Mouse (Mus musculus) myocyte (in vitro differentiated cells): ENCODE data around the gene Ppp3ca. TPM values are rescaled to one million over a fixed set of nuclear protein-coding genes. Genes with fewer than 3 reads are reported as not detected.

ENCODE experiments used
- H3K27me3 ChIP-seq: one replicate; pipeline ENCODE4 v1.6.1; 2011; ENCODE audit not compliant: control insufficient read depth, insufficient read depth, insufficient read length
- H3K36me3 ChIP-seq: one replicate; pipeline ENCODE4 v1.6.1; 2011; ENCODE audit not compliant: control insufficient read depth, insufficient read depth
- H3K4me2 ChIP-seq: one replicate; pipeline ENCODE4 v1.6.1; 2011; ENCODE audit warnings: low read depth, control low read depth
- H3K4me3 ChIP-seq: one replicate; pipeline ENCODE4 v1.5.1; 2011; ENCODE audit warnings: mild to moderate bottlenecking, control low read depth, moderate library complexity
- H3K79me2 ChIP-seq: one replicate; pipeline ENCODE4 v1.6.1; 2011; ENCODE audit not compliant: control insufficient read depth, insufficient read depth
- H3ac ChIP-seq: one replicate; pipeline ENCODE4 v1.6.1; 2011; ENCODE audit not compliant: control insufficient read depth, insufficient read length
- CEBPB ChIP-seq: IDR thresholded peaks from 2 replicates; pipeline ENCODE4 v1.6.1; 2011; ENCODE audit warnings: mild to moderate bottlenecking, moderate library complexity; ENCODE audit not compliant: poor library complexity, insufficient read depth, severe bottlenecking
- E2F4 ChIP-seq: IDR thresholded peaks from one replicate; pipeline ENCODE4 v1.6.1; 2011; ENCODE audit warnings: mild to moderate bottlenecking, control low read depth, moderate library complexity; ENCODE audit not compliant: insufficient read depth
- MAX ChIP-seq: IDR thresholded peaks from one replicate; pipeline ENCODE4 v1.6.1; 2011; ENCODE audit warnings: low read depth, mild to moderate bottlenecking, control low read depth
- MYOD1 ChIP-seq, 3 experiments: IDR thresholded peaks; one replicate each; pipeline ENCODE4 v1.6.1; 2011; ENCODE audit warnings: control low read depth in 2 of 3, low read depth in 2 of 3, mild to moderate bottlenecking in 2 of 3, moderate library complexity in 1 of 3; ENCODE audit not compliant: insufficient read length in 2 of 3, control insufficient read depth in 1 of 3
- MYOG ChIP-seq, 3 experiments: IDR thresholded peaks; one replicate each; pipeline ENCODE4 v1.6.1; 2011; ENCODE audit warnings: control low read depth in 2 of 3, low read depth in 2 of 3, mild to moderate bottlenecking in 2 of 3; ENCODE audit not compliant: insufficient read length in 2 of 3, control insufficient read depth in 1 of 3, insufficient read depth in 1 of 3
- POLR2A ChIP-seq: IDR thresholded peaks from one replicate; pipeline ENCODE4 v1.6.1; 2011; ENCODE audit warnings: low read depth, mild to moderate bottlenecking, control low read depth, moderate library complexity; ENCODE audit not compliant: insufficient read length
- POLR2AphosphoS2 ChIP-seq: IDR thresholded peaks from one replicate; pipeline ENCODE4 v1.6.1; 2011; ENCODE audit warnings: low read depth, control low read depth; ENCODE audit not compliant: insufficient read length
- REST ChIP-seq: IDR thresholded peaks from one replicate; pipeline ENCODE4 v1.6.1; 2011; ENCODE audit warnings: mild to moderate bottlenecking, control low read depth, moderate library complexity; ENCODE audit not compliant: insufficient read depth, insufficient read length
- SRF ChIP-seq: IDR thresholded peaks from one replicate; pipeline ENCODE4 v1.6.1; 2011; ENCODE audit warnings: low read depth; ENCODE audit not compliant: control insufficient read depth, insufficient read length
- TCF12 ChIP-seq: IDR thresholded peaks from one replicate; pipeline ENCODE4 v1.6.1; 2011; ENCODE audit warnings: mild to moderate bottlenecking, control low read depth; ENCODE audit not compliant: poor library complexity, insufficient read depth, severe bottlenecking
- TCF3 ChIP-seq: IDR thresholded peaks from one replicate; pipeline ENCODE4 v1.6.1; 2011; ENCODE audit warnings: low read depth, control low read depth; ENCODE audit not compliant: insufficient read length
- USF1 ChIP-seq: IDR thresholded peaks from one replicate; pipeline ENCODE4 v1.6.1; 2011; ENCODE audit warnings: low read depth, mild to moderate bottlenecking, control low read depth, moderate library complexity
- polyA plus RNA-seq: library from polyadenylated mRNA; unstranded; fragments of >200 nt; fragmentation: generic; extraction: Trizol; gene quantifications from one replicate; pipeline ENCODE4 v1.2.1, GENCODE M21; 2012; ENCODE audit warnings: missing spikeins

Gene Ppp3ca
- polyA plus RNA-seq, 1 experiment: 34.0 TPM

- no peaks in the 10 kb centered on the region for H3K27me3 ChIP-seq
- TF ChIP-seq MYOG (IDR thresholded peaks at IDR 0.05; ENCODE audit: control insufficient read depth in 1 of 3, insufficient read depth in 1 of 3, insufficient read length in 2 of 3, low read depth in 2 of 3) (no peak), MYOD1 (IDR thresholded peaks at IDR 0.05; ENCODE audit: control insufficient read depth in 1 of 3, insufficient read length in 2 of 3, low read depth in 2 of 3) (no peak), SRF (no peak), POLR2A (no peak), POLR2AphosphoS2 (no peak)
- no peak overlapping the region for H3ac ChIP-seq
- H3K79me2 ChIP-seq: peaks cover 78% of the 10 kb centered on the region
- peak overlapping the region; percentile 16 for H3K4me2 ChIP-seq
- H3K36me3 ChIP-seq: peaks cover 7% of the 10 kb centered on the region
- no peak overlapping the region for H3K4me3 ChIP-seq
These were observed 38.3 kb downstream of the Ppp3ca start for GRCm38 (mm10) chr3:136708230-136708629.

GRCm38 (mm10) chr3:136710310-136710906 lies 40.5 kb downstream of the Ppp3ca start:
- H3K4me3 ChIP-seq: no peak overlapping the region
- no peak for TF ChIP-seq TCF3
- TF ChIP-seq E2F4: no peak
- TF ChIP-seq SRF: no peak
- TF ChIP-seq POLR2A: no peak
- no peak for TF ChIP-seq MYOG (IDR thresholded peaks at IDR 0.05; ENCODE audit: control insufficient read depth in 1 of 3, insufficient read depth in 1 of 3, insufficient read length in 2 of 3, low read depth in 2 of 3)
- no peak for TF ChIP-seq POLR2AphosphoS2
- TF ChIP-seq MAX: no peak
- no peak for TF ChIP-seq USF1
- TF ChIP-seq REST: no peak
- H3K79me2 ChIP-seq: peaks cover 80% of the 10 kb centered on the region
- H3K4me2 ChIP-seq: no peak overlapping the region
- no peaks in the 10 kb centered on the region for H3K27me3 ChIP-seq
- H3K36me3 ChIP-seq: peaks cover 7% of the 10 kb centered on the region
- H3ac ChIP-seq: no peak overlapping the region

DNA sequence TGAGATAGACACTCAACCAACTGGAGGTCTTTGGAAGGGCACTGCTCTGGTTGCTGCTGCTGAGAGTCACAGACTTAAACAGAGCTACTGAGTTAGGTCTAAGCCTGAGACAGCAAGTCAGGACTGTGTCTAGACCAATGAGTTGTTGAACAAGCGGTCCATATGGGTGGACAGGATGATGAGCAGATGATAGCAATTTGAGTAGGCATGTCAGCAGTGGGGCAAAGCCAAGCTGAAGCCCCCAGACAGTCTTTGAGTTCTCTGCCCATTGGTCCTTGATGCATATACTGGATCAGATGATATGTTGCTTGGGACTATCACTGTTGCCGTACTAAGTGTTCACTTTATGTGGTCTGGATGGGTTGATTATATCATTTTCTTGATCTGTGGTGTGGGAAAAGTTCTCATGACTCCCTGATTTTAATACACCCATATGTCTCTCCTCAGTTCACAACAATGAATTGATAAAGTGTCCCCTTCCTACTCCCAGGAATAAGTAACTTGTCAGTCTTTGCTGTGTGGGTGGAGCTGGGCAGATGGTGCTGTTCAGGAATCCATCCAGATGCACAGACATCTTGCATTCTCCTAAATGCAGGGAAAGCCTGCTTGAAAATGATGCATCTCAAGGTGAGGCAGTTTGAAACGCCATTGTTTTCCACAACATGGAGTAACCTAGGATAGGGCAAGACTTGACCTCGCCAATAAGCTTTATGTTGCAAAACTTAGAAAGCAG lies 44.5 kb downstream of the Ppp3ca start:
- peaks cover 65% of the 10 kb centered on the region for H3K79me2 ChIP-seq
- TF ChIP-seq USF1 (no peak), MAX (no peak), SRF (no peak), TCF12 (no peak), POLR2A (no peak), REST (no peak), POLR2AphosphoS2 (no peak), MYOD1 (IDR thresholded peaks at IDR 0.05; ENCODE audit: control insufficient read depth in 1 of 3, insufficient read length in 2 of 3, low read depth in 2 of 3) (no peak), E2F4 (no peak), MYOG (IDR thresholded peaks at IDR 0.05; ENCODE audit: control insufficient read depth in 1 of 3, insufficient read depth in 1 of 3, insufficient read length in 2 of 3, low read depth in 2 of 3) (no peak), CEBPB (no peak), TCF3 (no peak)
- H3ac ChIP-seq: no peak overlapping the region
- no peak overlapping the region for H3K4me3 ChIP-seq
- H3K36me3 ChIP-seq: peaks cover 6% of the 10 kb centered on the region
- H3K4me2 ChIP-seq: no peak overlapping the region
- H3K27me3 ChIP-seq: no peaks in the 10 kb centered on the region

GRCm38 (mm10) chr3:136716247-136716646 lies 46.3 kb downstream of the Ppp3ca start:
- H3K79me2 ChIP-seq: peaks cover 64% of the 10 kb centered on the region
- H3K36me3 ChIP-seq: peaks cover 3% of the 10 kb centered on the region
- H3K4me3 ChIP-seq: no peak overlapping the region
- no peak overlapping the region for H3ac ChIP-seq
- no peak for TF ChIP-seq REST
- no peak for TF ChIP-seq CEBPB
- TF ChIP-seq POLR2A: no peak
- TF ChIP-seq POLR2AphosphoS2: no peak
- no peak for TF ChIP-seq TCF12
- TF ChIP-seq MYOG (IDR thresholded peaks at IDR 0.05; ENCODE audit: control insufficient read depth in 1 of 3, insufficient read depth in 1 of 3, insufficient read length in 2 of 3, low read depth in 2 of 3): no peak
- TF ChIP-seq MYOD1 (IDR thresholded peaks at IDR 0.05; ENCODE audit: control insufficient read depth in 1 of 3, insufficient read length in 2 of 3, low read depth in 2 of 3): no peak
- no peak for TF ChIP-seq SRF
- no peaks in the 10 kb centered on the region for H3K27me3 ChIP-seq
- no peak overlapping the region for H3K4me2 ChIP-seq

DNA sequence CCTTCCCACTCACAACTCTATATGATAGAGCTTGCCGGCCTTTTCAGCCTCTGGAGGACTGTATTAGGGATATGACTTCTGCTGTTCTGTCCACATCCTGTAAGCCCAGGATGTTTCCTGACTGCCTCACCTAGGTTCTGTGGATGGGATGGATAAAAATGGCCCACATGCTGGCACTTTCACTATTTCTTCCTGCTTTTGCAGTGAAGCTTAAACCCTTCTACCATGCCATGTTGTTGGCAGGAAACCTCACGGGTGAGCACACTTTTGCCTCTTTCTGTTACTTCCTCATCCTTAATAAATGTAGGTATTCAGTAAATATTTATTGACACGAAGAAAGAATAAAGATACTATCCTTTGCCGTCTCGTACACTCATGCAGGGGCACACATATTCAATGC lies 48.5 kb downstream of the Ppp3ca start:
- Histone ChIP-seq H3K36me3 (no peaks in the 10 kb centered on the region), H3K4me2 (no peak overlapping the region), H3K4me3 (no peak overlapping the region), H3ac (no peak overlapping the region), H3K27me3 (no peaks in the 10 kb centered on the region), H3K79me2 (peaks cover 61% of the 10 kb centered on the region)
- TF ChIP-seq POLR2AphosphoS2 (no peak), MYOD1 (IDR thresholded peaks at IDR 0.05; ENCODE audit: control insufficient read depth in 1 of 3, insufficient read length in 2 of 3, low read depth in 2 of 3) (no peak), REST (no peak), TCF12 (no peak), USF1 (no peak), MYOG (IDR thresholded peaks at IDR 0.05; ENCODE audit: control insufficient read depth in 1 of 3, insufficient read depth in 1 of 3, insufficient read length in 2 of 3, low read depth in 2 of 3) (no peak), MAX (no peak), TCF3 (no peak), POLR2A (no peak), E2F4 (no peak), SRF (no peak), CEBPB (no peak)
